Mouse (Mus musculus) liver, embryonic 15.5 days (tissue): ENCODE results near the gene Ppil4. TPM values are rescaled to one million over a fixed set of nuclear protein-coding genes. Genes with fewer than 3 reads are reported as not detected.

Experiments used
- ATAC-seq: fragments of 200-750 bp; cut with Nextera tagmentation; 2 replicates; pipeline ENCODE4 v1.8.0; 2017; ENCODE audit warnings: moderate number of reproducible peaks, mild to moderate bottlenecking, moderate library complexity; ENCODE audit not compliant: insufficient read depth
- H3K27ac ChIP-seq: fragments of 300-500 bp; sonication (generic); replicated peaks from 2 replicates; pipeline ENCODE4 v1.5.1; 2015; ENCODE audit warnings: mild to moderate bottlenecking, inconsistent platforms
- H3K27me3 ChIP-seq: fragments of 300-500 bp; sonication (generic); 2 replicates; pipeline ENCODE4 v1.6.1; 2015; ENCODE audit warnings: mild to moderate bottlenecking, inconsistent platforms
- H3K36me3 ChIP-seq: fragments of 300-500 bp; sonication (generic); replicated peaks from 2 replicates; pipeline ENCODE4 v1.6.1; 2015; ENCODE audit warnings: moderate library complexity, mild to moderate bottlenecking, inconsistent platforms
- H3K4me1 ChIP-seq: fragments of 300-500 bp; sonication (generic); replicated peaks from 2 replicates; pipeline ENCODE4 v1.6.1; 2015; ENCODE audit warnings: inconsistent platforms
- H3K4me2 ChIP-seq: fragments of 300-500 bp; sonication (generic); 2 replicates; pipeline ENCODE4 v1.6.1; 2015; ENCODE audit warnings: moderate library complexity, mild to moderate bottlenecking, inconsistent platforms
- H3K4me3 ChIP-seq: fragments of 300-500 bp; sonication (generic); replicated peaks from 2 replicates; pipeline ENCODE4 v1.5.1; 2015; ENCODE audit warnings: mild to moderate bottlenecking, inconsistent platforms
- H3K9ac ChIP-seq: fragments of 300-500 bp; sonication (generic); 2 replicates; pipeline ENCODE4 v1.6.1; 2015; ENCODE audit warnings: moderate library complexity, mild to moderate bottlenecking, inconsistent platforms
- H3K9me3 ChIP-seq: fragments of 300-500 bp; sonication (generic); replicated peaks from 2 replicates; pipeline ENCODE4 v1.6.1; 2016; ENCODE audit warnings: inconsistent platforms
- WGBS: fragments of 180-500 bp; shearing (Covaris S2); methylation state at CpG from one replicate; pipeline ENCODE4 v1.1.7; 2015; ENCODE audit warnings: mixed read lengths; ENCODE audit not compliant: insufficient replicate concordance; 5-methylcytosine and 5-hydroxymethylcytosine counted together
- polyA plus RNA-seq: library from polyadenylated mRNA; unstranded; fragments of >200 nt; fragmentation: Nextera tagmentation; extraction: Ambion mirVana; gene quantifications from 2 replicates; pipeline ENCODE4 v1.2.1, GENCODE M21; 2015

Ppil4 gene
- polyA plus RNA-seq, 1 experiment from 2014 or later, result 21.9 TPM

- peaks cover 17% of the 10 kb centered on the region for H3K36me3 ChIP-seq
- H3K9me3 ChIP-seq, result no peaks in the 10 kb centered on the region
- H3K4me3 ChIP-seq, result no peak overlapping the region
- H3K4me1 ChIP-seq, result peaks cover 10% of the 10 kb centered on the region
- H3K27ac ChIP-seq, result no peak overlapping the region
- no peak overlapping the region for H3K9ac ChIP-seq
- H3K27me3 ChIP-seq, result no peaks in the 10 kb centered on the region
- no peak for ATAC-seq
- 46% methylated on average over 2 of the region's 2 CpGs for WGBS
- H3K4me2 ChIP-seq, result no peak overlapping the region
These were observed 5.4 kb upstream of the Ppil4 start for GRCm38 (mm10) chr10:7787319-7787718.

GRCm38 (mm10) chr10:7792254-7792750, 389 bp upstream of the Ppil4 start:
- Histone ChIP-seq H3K27ac (peak overlapping the region; percentile 78), H3K27me3 (no peaks in the 10 kb centered on the region), H3K4me2 (peak overlapping the region; percentile 80), H3K36me3 (peaks cover 36% of the 10 kb centered on the region), H3K9ac (peak overlapping the region; percentile 85), H3K4me3 (peak overlapping the region; percentile 89), H3K4me1 (peaks cover 22% of the 10 kb centered on the region), H3K9me3 (no peaks in the 10 kb centered on the region)
- ATAC-seq, result peak; percentile 28; the same call in 1 of the 2 replicates
- WGBS, result 1% methylated on average over 10 of the region's 10 CpGs

- H3K36me3 ChIP-seq, result peaks cover 92% of the 10 kb centered on the region
- 29% methylated on average over 3 of the region's 3 CpGs for WGBS
- no peak for ATAC-seq
These were observed 8.6 kb downstream of the Ppil4 start for GRCm38 (mm10) chr10:7801258-7801657.

GRCm38 (mm10) chr10:7802519-7803140, 9.9 kb downstream of the Ppil4 start:
- no peaks in the 10 kb centered on the region for H3K27me3 ChIP-seq
- 74% methylated on average over 2 of the region's 2 CpGs for WGBS
- H3K27ac ChIP-seq, result no peak overlapping the region
- H3K9ac ChIP-seq, result no peak overlapping the region
- H3K4me3 ChIP-seq, result no peak overlapping the region
- H3K4me1 ChIP-seq, result no peaks in the 10 kb centered on the region
- H3K9me3 ChIP-seq, result no peaks in the 10 kb centered on the region
- no peak overlapping the region for H3K4me2 ChIP-seq
- ATAC-seq, result no peak
- peaks cover 87% of the 10 kb centered on the region for H3K36me3 ChIP-seq

More at GRCm38 (mm10) chr10:7801258-7801657, 8.6 kb downstream of the Ppil4 start:
- Histone ChIP-seq H3K27me3 (no peaks in the 10 kb centered on the region), H3K9ac (no peak overlapping the region), H3K4me2 (no peak overlapping the region), H3K4me3 (no peak overlapping the region), H3K27ac (no peak overlapping the region), H3K9me3 (no peaks in the 10 kb centered on the region), H3K4me1 (no peaks in the 10 kb centered on the region)

GRCm38 (mm10) chr10:7809937-7810336, 17.2 kb downstream of the Ppil4 start:
- 40% methylated on average over 2 of the region's 2 CpGs for WGBS

GRCm38 (mm10) chr10:7816476-7816875, 23.8 kb downstream of the Ppil4 start:
- no peak for ATAC-seq
- no peaks in the 10 kb centered on the region for H3K9me3 ChIP-seq
- 68% methylated on average over 2 of the region's 2 CpGs for WGBS
- H3K4me1 ChIP-seq, result no peaks in the 10 kb centered on the region
- no peak overlapping the region for H3K27ac ChIP-seq
- H3K27me3 ChIP-seq, result no peaks in the 10 kb centered on the region
- H3K4me2 ChIP-seq, result no peak overlapping the region
- H3K36me3 ChIP-seq, result peaks cover 89% of the 10 kb centered on the region
- no peak overlapping the region for H3K9ac ChIP-seq
- H3K4me3 ChIP-seq, result no peak overlapping the region

More at GRCm38 (mm10) chr10:7809937-7810336, 17.2 kb downstream of the Ppil4 start:
- Histone ChIP-seq H3K4me3 (no peak overlapping the region), H3K9me3 (no peaks in the 10 kb centered on the region), H3K9ac (no peak overlapping the region), H3K4me1 (no peaks in the 10 kb centered on the region), H3K27me3 (no peaks in the 10 kb centered on the region), H3K27ac (no peak overlapping the region), H3K4me2 (no peak overlapping the region), H3K36me3 (peaks cover 85% of the 10 kb centered on the region)
- ATAC-seq, result peak; percentile 34; the same call in 1 of the 2 replicates

GRCm38 (mm10) chr10:7818676-7819075, 26.0 kb downstream of the Ppil4 start:
- H3K4me2 ChIP-seq, result no peak overlapping the region
- no peaks in the 10 kb centered on the region for H3K27me3 ChIP-seq
- no peaks in the 10 kb centered on the region for H3K4me1 ChIP-seq
- no peak overlapping the region for H3K27ac ChIP-seq
- peaks cover 86% of the 10 kb centered on the region for H3K36me3 ChIP-seq
- no peaks in the 10 kb centered on the region for H3K9me3 ChIP-seq
- no peak overlapping the region for H3K9ac ChIP-seq
- 86% methylated on average over 4 of the region's 4 CpGs for WGBS
- no peak overlapping the region for H3K4me3 ChIP-seq
- ATAC-seq, result no peak

GRCm38 (mm10) chr10:7819156-7819555, 26.5 kb downstream of the Ppil4 start:
- no peak overlapping the region for H3K4me3 ChIP-seq
- no peaks in the 10 kb centered on the region for H3K4me1 ChIP-seq
- H3K27me3 ChIP-seq, result no peaks in the 10 kb centered on the region
- no peak for ATAC-seq
- WGBS, result 84% methylated on average over 4 of the region's 4 CpGs
- peaks cover 88% of the 10 kb centered on the region for H3K36me3 ChIP-seq
- H3K9ac ChIP-seq, result no peak overlapping the region
- no peak overlapping the region for H3K27ac ChIP-seq
- no peak overlapping the region for H3K4me2 ChIP-seq
- no peaks in the 10 kb centered on the region for H3K9me3 ChIP-seq

GRCm38 (mm10) chr10:7819603-7820002, 26.9 kb downstream of the Ppil4 start:
- no peak overlapping the region for H3K27ac ChIP-seq
- no peaks in the 10 kb centered on the region for H3K27me3 ChIP-seq
- no peaks in the 10 kb centered on the region for H3K9me3 ChIP-seq
- H3K4me3 ChIP-seq, result no peak overlapping the region
- H3K36me3 ChIP-seq, result peaks cover 83% of the 10 kb centered on the region
- H3K9ac ChIP-seq, result no peak overlapping the region
- no peak for ATAC-seq
- H3K4me2 ChIP-seq, result no peak overlapping the region
- WGBS, result 87% methylated on average over 4 of the region's 4 CpGs
- H3K4me1 ChIP-seq, result no peaks in the 10 kb centered on the region

GRCm38 (mm10) chr10:7820171-7820570, 27.5 kb downstream of the Ppil4 start:
- no peak overlapping the region for H3K4me2 ChIP-seq
- no peak for ATAC-seq

GRCm38 (mm10) chr10:7821981-7822380, 29.3 kb downstream of the Ppil4 start:
- H3K9me3 ChIP-seq, result no peaks in the 10 kb centered on the region
- no peaks in the 10 kb centered on the region for H3K27me3 ChIP-seq
- peaks cover 67% of the 10 kb centered on the region for H3K36me3 ChIP-seq
- ATAC-seq, result no peak
- no peak overlapping the region for H3K9ac ChIP-seq
- 85% methylated on average over 12 of the region's 12 CpGs for WGBS
- H3K4me2 ChIP-seq, result no peak overlapping the region
- no peak overlapping the region for H3K27ac ChIP-seq
- no peaks in the 10 kb centered on the region for H3K4me1 ChIP-seq
- H3K4me3 ChIP-seq, result no peak overlapping the region

More at GRCm38 (mm10) chr10:7820171-7820570, 27.5 kb downstream of the Ppil4 start:
- Histone ChIP-seq H3K9me3 (no peaks in the 10 kb centered on the region), H3K36me3 (peaks cover 80% of the 10 kb centered on the region), H3K27me3 (no peaks in the 10 kb centered on the region), H3K9ac (no peak overlapping the region), H3K4me3 (no peak overlapping the region), H3K4me1 (no peaks in the 10 kb centered on the region), H3K27ac (no peak overlapping the region)
- WGBS, result 73% methylated on average over 5 of the region's 5 CpGs
